Mouse (Mus musculus) erythroblast, embryonic 14.5 days (primary cell): ENCODE measurements around the gene Lpp. TPM values are rescaled to one million over a fixed set of nuclear protein-coding genes. Genes with fewer than 3 reads are reported as not detected.

ENCODE experiments used
- H3K27me3 ChIP-seq: 2 replicates; pipeline ENCODE4 v1.6.1; 2012; ENCODE audit warnings: inconsistent platforms; ENCODE audit not compliant: control insufficient read depth
- H3K36me3 ChIP-seq: 2 replicates; pipeline ENCODE4 v1.6.1; 2012; ENCODE audit warnings: mild to moderate bottlenecking, inconsistent platforms; ENCODE audit not compliant: control insufficient read depth
- H3K4me1 ChIP-seq: 2 replicates; pipeline ENCODE4 v1.6.1; 2012; ENCODE audit warnings: inconsistent platforms; ENCODE audit not compliant: control insufficient read depth
- H3K4me3 ChIP-seq: replicated peaks from 2 replicates; pipeline ENCODE3; 2012; ENCODE audit warnings: moderate library complexity, mild to moderate bottlenecking, inconsistent platforms
- H3K9me3 ChIP-seq: 2 replicates; pipeline ENCODE4 v1.6.1; 2012; ENCODE audit warnings: low read length, inconsistent platforms, mixed read lengths; ENCODE audit not compliant: control insufficient read depth
- GATA1 ChIP-seq: IDR thresholded peaks from 2 replicates; pipeline ENCODE4 v1.6.1; 2012; ENCODE audit warnings: low read length, inconsistent platforms, mixed read lengths
- TAL1 ChIP-seq: IDR thresholded peaks from 3 replicates; pipeline ENCODE4 v1.6.1; 2012; ENCODE audit warnings: low read length, inconsistent platforms, mixed read lengths
- polyA plus RNA-seq: library from polyadenylated mRNA; stranded (reverse); fragments of >175 nt; gene quantifications from 2 replicates; pipeline ENCODE4 v1.2.3, GENCODE M21; 2012

Gene Lpp
- polyA plus RNA-seq, 1 experiment, result not detected

- TF ChIP-seq GATA1, result no peak
- no peak for TF ChIP-seq TAL1
- H3K4me1 ChIP-seq, result no peaks in the 10 kb centered on the region; the same call in 1 of the 2 replicates
- no peaks in the 10 kb centered on the region for H3K9me3 ChIP-seq
- peaks cover 42% of the 10 kb centered on the region for H3K27me3 ChIP-seq
- no peak overlapping the region for H3K4me3 ChIP-seq
- H3K36me3 ChIP-seq, result no peaks in the 10 kb centered on the region
These were observed 1.8 kb downstream of the Lpp start for GRCm38 (mm10) chr16:24395100-24395499.

GRCm38 (mm10) chr16:24396504-24396903 is 3.2 kb downstream of the Lpp start:
- Histone ChIP-seq H3K4me3 (no peak overlapping the region), H3K4me1 (no peaks in the 10 kb centered on the region; the same call in 1 of the 2 replicates), H3K36me3 (no peaks in the 10 kb centered on the region), H3K9me3 (no peaks in the 10 kb centered on the region), H3K27me3 (peaks cover 40% of the 10 kb centered on the region)
- no peak for TF ChIP-seq GATA1
- no peak for TF ChIP-seq TAL1

GRCm38 (mm10) chr16:24398476-24398875 is 5.2 kb downstream of the Lpp start:
- Histone ChIP-seq H3K4me1 (no peaks in the 10 kb centered on the region; the same call in 1 of the 2 replicates), H3K9me3 (no peaks in the 10 kb centered on the region), H3K4me3 (no peak overlapping the region), H3K36me3 (no peaks in the 10 kb centered on the region), H3K27me3 (peaks cover 20% of the 10 kb centered on the region)
- TF ChIP-seq GATA1, result no peak
- no peak for TF ChIP-seq TAL1

- TF ChIP-seq TAL1, result no peak
- TF ChIP-seq GATA1, result no peak
- Histone ChIP-seq H3K4me1 (no peaks in the 10 kb centered on the region), H3K27me3 (peaks cover 16% of the 10 kb centered on the region), H3K9me3 (no peaks in the 10 kb centered on the region), H3K4me3 (no peak overlapping the region), H3K36me3 (no peaks in the 10 kb centered on the region)
These were observed 5.6 kb downstream of the Lpp start for GRCm38 (mm10) chr16:24398893-24399292.

GRCm38 (mm10) chr16:24399524-24399923 is 6.2 kb downstream of the Lpp start:
- TF ChIP-seq TAL1 (no peak), GATA1 (no peak)
- no peaks in the 10 kb centered on the region for H3K9me3 ChIP-seq
- peaks cover 9% of the 10 kb centered on the region for H3K27me3 ChIP-seq
- no peaks in the 10 kb centered on the region for H3K36me3 ChIP-seq
- H3K4me3 ChIP-seq, result no peak overlapping the region
- H3K4me1 ChIP-seq, result no peaks in the 10 kb centered on the region

- Histone ChIP-seq H3K4me1 (no peaks in the 10 kb centered on the region), H3K9me3 (no peaks in the 10 kb centered on the region), H3K4me3 (no peak overlapping the region), H3K36me3 (no peaks in the 10 kb centered on the region), H3K27me3 (no peaks in the 10 kb centered on the region)
- TF ChIP-seq TAL1 (no peak), GATA1 (no peak)
These were observed 7.5 kb downstream of the Lpp start for GRCm38 (mm10) chr16:24400776-24401175.

GRCm38 (mm10) chr16:24402801-24403200 is 9.5 kb downstream of the Lpp start:
- H3K27me3 ChIP-seq, result no peaks in the 10 kb centered on the region
- no peaks in the 10 kb centered on the region for H3K4me1 ChIP-seq
- no peaks in the 10 kb centered on the region; the same call in 1 of the 2 replicates for H3K9me3 ChIP-seq
- no peaks in the 10 kb centered on the region for H3K36me3 ChIP-seq
- no peak for TF ChIP-seq GATA1
- no peak for TF ChIP-seq TAL1
- no peak overlapping the region for H3K4me3 ChIP-seq

GRCm38 (mm10) chr16:24403733-24404380 is 10.6 kb downstream of the Lpp start:
- TF ChIP-seq TAL1 (no peak), GATA1 (no peak)

GRCm38 (mm10) chr16:24406521-24406920 is 13.2 kb downstream of the Lpp start:
- H3K4me1 ChIP-seq, result no peaks in the 10 kb centered on the region
- no peaks in the 10 kb centered on the region for H3K27me3 ChIP-seq
- no peak overlapping the region for H3K4me3 ChIP-seq
- TF ChIP-seq TAL1 (no peak), GATA1 (no peak)
- H3K9me3 ChIP-seq, result no peaks in the 10 kb centered on the region; the same call in 1 of the 2 replicates
- no peaks in the 10 kb centered on the region for H3K36me3 ChIP-seq

More at GRCm38 (mm10) chr16:24403733-24404380, 10.6 kb downstream of the Lpp start:
- Histone ChIP-seq H3K27me3 (no peaks in the 10 kb centered on the region), H3K36me3 (no peaks in the 10 kb centered on the region), H3K4me3 (no peak overlapping the region), H3K4me1 (no peaks in the 10 kb centered on the region), H3K9me3 (no peaks in the 10 kb centered on the region; the same call in 1 of the 2 replicates)

GRCm38 (mm10) chr16:24411281-24411680 is 18.0 kb downstream of the Lpp start:
- Histone ChIP-seq H3K4me1 (no peaks in the 10 kb centered on the region), H3K36me3 (no peaks in the 10 kb centered on the region; the same call in 1 of the 2 replicates), H3K9me3 (no peaks in the 10 kb centered on the region; the same call in 1 of the 2 replicates), H3K4me3 (no peak overlapping the region), H3K27me3 (no peaks in the 10 kb centered on the region)
- TF ChIP-seq TAL1 (no peak), GATA1 (no peak)
